Mouse (Mus musculus): Measurements from ENCODE around the gene Nr1d2. TPM values are rescaled to one million over a fixed set of nuclear protein-coding genes. Genes with fewer than 3 reads are reported as not detected.
"Not testable (repeated sequence)": the region's sequence is repeated elsewhere in the genome, so short reads cannot be mapped to it uniquely, and the experiment has no call there.

The Nr1d2 gene
- polyA plus RNA-seq, 1 experiment, result 58.3 TPM

GRCm38 (mm10) chr14:18233076-18233475 is 5.9 kb downstream of the Nr1d2 start:
- no peak for DNase-seq (ENCODE audit: low spot score)

DNA sequence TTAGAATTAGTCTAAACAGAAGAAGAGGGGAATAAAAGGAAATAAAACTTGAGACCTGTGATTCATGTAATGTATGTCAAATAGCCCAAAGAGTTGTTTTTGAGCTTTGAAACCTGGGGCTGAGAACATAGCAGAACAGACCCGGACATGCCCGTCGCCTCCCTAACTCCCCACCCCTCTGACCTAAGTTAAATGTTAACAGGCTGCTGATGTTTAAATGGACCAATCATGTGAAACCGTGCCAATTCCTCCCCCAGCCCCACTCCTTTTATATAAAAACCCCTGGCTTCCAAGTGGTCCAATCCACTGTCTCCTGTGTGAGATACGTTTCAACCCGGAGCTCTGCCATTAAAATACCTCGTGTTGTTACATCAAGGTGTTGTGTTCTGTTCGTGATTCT is 7.1 kb downstream of the Nr1d2 start:
- not testable (repeated sequence) for DNase-seq (ENCODE audit: low spot score)

DNA sequence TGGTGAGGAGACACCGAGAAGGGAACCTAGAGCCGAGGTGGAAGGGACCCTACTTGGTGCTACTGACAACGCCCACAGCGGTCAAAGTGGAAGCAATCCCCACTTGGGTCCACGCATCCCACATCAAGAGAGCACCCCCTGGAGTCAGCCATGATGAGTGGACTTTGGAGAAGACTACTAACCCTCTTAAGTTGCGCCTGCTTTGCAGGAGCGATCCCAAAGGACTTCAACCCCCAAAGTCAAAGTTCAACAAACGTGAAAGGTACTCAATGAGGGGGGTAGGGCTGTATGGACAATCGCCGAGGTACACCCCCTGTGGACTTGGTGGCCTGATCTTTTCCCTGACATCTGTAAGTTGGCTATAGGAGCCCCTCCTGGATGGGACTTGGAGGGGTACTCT is 9.2 kb downstream of the Nr1d2 start:
- DNase-seq (ENCODE audit: low spot score), result not testable (repeated sequence)

DNA sequence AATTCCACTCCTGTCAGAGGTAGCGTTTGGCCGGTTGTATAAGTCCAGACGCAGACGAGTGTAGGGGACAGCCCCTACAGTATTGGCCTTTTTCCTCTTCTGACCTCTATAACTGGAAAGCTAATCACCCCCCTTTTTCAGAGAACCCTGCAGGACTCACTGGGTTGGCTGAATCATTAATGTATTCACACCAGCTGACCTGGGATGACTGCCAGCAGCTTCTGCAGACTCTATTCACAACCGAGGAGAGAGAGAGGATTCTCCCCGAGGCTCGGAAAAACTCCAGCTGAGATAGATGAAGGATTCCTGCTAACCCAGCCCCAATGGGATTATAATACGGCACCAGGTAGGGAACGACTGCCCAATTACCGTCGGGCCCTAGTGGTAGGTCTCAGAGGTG is 12.7 kb downstream of the Nr1d2 start:
- not testable (repeated sequence) for DNase-seq (ENCODE audit: low spot score)

DNA sequence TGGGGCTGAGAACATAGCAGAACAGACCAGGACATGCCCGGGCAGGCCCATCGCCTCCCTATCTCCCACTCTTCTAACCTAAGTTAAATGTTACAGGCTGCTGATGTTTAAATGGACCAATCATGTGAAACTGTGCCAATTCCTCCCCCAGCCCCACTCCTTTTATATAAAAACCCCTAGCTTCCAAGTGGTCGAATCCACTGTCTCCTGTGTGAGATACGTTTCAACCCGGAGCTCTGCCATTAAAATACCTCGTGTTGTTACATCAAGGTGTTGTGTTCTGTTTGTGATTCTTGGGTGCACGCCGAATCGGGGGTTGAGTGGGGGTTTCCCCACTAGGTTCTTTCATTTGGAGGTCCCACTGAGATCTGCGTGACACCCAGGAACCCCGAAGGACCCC is 13.5 kb downstream of the Nr1d2 start:
- DNase-seq (ENCODE audit: low spot score), result not testable (repeated sequence)

DNA sequence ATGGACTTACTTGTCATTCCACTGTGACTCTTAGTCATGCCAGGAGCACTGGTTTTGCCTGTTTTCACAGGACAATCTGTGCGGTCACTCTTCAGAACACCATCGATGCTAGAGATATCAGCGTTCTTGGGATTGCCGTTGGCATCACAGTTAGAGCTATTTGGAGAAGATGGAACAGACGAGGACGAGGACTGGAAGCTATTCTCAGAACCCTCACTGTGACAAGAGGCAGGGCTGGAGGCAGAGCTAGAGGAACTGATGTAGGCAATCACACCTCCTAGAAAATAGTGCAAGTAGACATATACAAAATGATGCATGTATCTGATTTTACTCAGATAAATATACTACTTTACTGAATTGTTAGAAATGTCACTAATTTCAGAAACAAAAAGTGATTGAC is 16.9 kb downstream of the Nr1d2 start:
- DNase-seq (ENCODE audit: low spot score), result no peak

DNA sequence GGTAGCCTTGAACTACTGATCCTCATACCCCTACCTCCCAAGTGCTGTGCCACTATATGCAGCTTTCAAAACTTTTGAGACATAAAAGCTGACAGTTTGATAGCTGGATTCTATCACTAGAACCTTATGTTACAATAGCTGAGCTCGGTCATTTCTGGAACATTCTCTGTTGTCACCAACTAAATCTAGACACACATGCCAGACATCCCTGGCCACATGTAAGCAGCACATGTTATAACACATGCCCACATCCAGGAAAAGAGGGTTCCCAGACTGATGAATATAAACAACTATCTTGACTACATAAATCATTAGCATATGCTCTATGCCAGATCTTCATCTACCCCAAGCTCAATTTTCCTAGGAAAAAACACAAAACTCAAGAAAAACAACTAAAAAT is 21.8 kb downstream of the Nr1d2 start:
- DNase-seq (ENCODE audit: low spot score), result no peak

GRCm38 (mm10) chr14:18216428-18216827 is 22.5 kb downstream of the Nr1d2 start:
- no peak for DNase-seq (ENCODE audit: low spot score)

GRCm38 (mm10) chr14:18210795-18211194 is 28.1 kb downstream of the Nr1d2 start:
- DNase-seq (ENCODE audit: low spot score), result no peak

DNA sequence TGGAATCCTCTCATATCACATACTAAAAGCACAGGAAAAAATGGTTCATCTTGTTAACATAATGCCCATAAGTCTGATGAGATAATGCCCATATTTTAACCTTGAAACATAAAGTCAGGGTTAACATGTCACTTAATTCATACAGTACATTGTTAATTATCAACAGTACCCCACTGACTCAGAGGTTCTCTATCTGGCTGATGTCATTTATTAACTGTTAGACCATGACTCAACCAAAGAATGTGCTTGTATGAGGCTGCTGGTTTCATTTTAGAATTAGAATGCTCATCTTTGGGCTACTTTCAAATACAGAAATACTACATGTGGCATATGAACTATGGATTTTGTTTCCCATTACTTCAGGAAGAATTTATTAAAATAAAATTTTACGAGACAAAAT is 34.6 kb downstream of the Nr1d2 start:
- not testable (repeated sequence) for DNase-seq (ENCODE audit: low spot score)

DNA sequence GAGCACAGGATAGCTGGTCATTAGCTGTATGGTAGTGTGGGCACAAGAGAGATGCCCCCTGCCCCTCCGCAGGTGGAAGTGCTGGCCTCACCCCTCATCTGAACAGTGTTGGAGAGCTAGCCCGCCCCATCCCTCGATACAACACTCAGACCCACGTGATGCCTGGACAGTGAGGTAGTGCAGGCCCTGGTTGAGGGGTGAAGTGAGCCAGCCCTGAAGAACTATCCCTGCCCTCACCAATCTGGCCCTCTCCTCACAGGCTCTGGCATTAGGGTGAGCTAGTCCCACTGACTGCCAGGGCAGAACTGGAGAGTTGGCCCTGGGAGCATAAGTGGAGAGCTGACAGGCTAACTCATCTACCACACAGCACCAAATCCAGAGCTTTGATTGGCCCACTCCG is 37.5 kb downstream of the Nr1d2 start:
- no peak for DNase-seq (ENCODE audit: low spot score)

- DNase-seq (ENCODE audit: low spot score), result no peak
Observed at GRCm38 (mm10) chr14:18186883-18187417, 52.0 kb downstream of the Nr1d2 start.

- not testable (repeated sequence) for DNase-seq (ENCODE audit: low spot score)
Observed at GRCm38 (mm10) chr14:18177531-18177930, 61.4 kb downstream of the Nr1d2 start.

DNA sequence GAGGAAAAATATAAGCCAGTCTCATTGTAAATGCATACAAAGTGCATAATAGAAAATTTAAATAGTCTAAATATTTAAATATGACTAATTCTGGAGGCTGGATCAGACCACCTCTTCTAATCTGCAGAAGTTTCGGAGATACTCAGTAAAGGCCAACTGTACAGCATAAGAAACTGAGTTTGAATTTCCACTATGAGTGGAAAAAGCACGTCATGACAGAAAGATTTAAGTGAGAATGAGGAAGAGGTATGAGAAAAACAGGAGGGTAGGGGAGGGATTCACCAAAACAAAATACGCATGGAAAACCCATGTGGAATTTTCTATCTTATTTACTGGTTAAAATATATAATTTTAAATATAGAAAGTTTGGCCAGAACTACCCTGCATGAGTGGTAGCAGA is 71.3 kb downstream of the Nr1d2 start:
- DNase-seq (ENCODE audit: low spot score), result no peak

GRCm38 (mm10) chr14:18167041-18167440 is 71.9 kb downstream of the Nr1d2 start:
- no peak for DNase-seq (ENCODE audit: low spot score)

Other genes with a start within 250 kb of the Nr1d2 start
- gene Nkiras1, start 32.0 kb upstream of the Nr1d2 start, polyA plus RNA-seq (2012; rRNA removed), result 29.8 and 35.2 TPM in 2 replicates
- 740 and 767 TPM in 2 replicates for gene Rpl15, start 32.3 kb upstream of the Nr1d2 start, polyA plus RNA-seq (2012; rRNA removed)
- gene Ube2e1, start 92.7 kb upstream of the Nr1d2 start, polyA plus RNA-seq (2012; rRNA removed), result 73.6 and 90.5 TPM in 2 replicates